Mouse (Mus musculus): ENCODE data around the gene Plvap.
A peak's percentile ranks its signal among the peaks of the same experiment; 100 is the strongest.

Gene Plvap

GRCm38 (mm10) chr8:71464513-71465500 lies 46.7 kb downstream of the Plvap start, which contains the start of gene Mrpl34:
Gene Mrpl34, plus strand, starts transcription at chr8:71464959.
- peak; percentile 100 for DNase-seq

- peak; percentile 99 for DNase-seq
These were observed 48.1 kb downstream of the Plvap start, which contains the start of gene Abhd8 for GRCm38 (mm10) chr8:71463188-71464033. Gene Abhd8, minus strand, starts transcription at chr8:71463655.

GRCm38 (mm10) chr8:71462786-71463185 lies 48.8 kb downstream of the Plvap start:
- DNase-seq, result peak; percentile 87

GRCm38 (mm10) chr8:71462191-71462590 lies 49.4 kb downstream of the Plvap start:
- DNase-seq, result no peak

GRCm38 (mm10) chr8:71461152-71461840 lies 50.3 kb downstream of the Plvap start:
- DNase-seq, result peak; percentile 72

GRCm38 (mm10) chr8:71460716-71461115 lies 50.8 kb downstream of the Plvap start:
- DNase-seq, result peak; percentile 20

- DNase-seq, result peak; percentile 42
These were observed 53.8 kb downstream of the Plvap start for GRCm38 (mm10) chr8:71457659-71458270.

- peak; percentile 39 for DNase-seq
These were observed 54.6 kb downstream of the Plvap start for GRCm38 (mm10) chr8:71456906-71457305.

GRCm38 (mm10) chr8:71454668-71455067 lies 56.9 kb downstream of the Plvap start:
- no peak for DNase-seq

GRCm38 (mm10) chr8:71452669-71453068 lies 58.9 kb downstream of the Plvap start:
- no peak for DNase-seq

- no peak for DNase-seq
These were observed 59.8 kb downstream of the Plvap start for GRCm38 (mm10) chr8:71451777-71452176.

GRCm38 (mm10) chr8:71451337-71451736 lies 60.2 kb downstream of the Plvap start:
- no peak for DNase-seq

Measured in cerebellum, adult 9-10 months (tissue).